Mouse (Mus musculus) ES-Bruce4 (cell line): ENCODE measurements around the gene Rnf34.
A peak's percentile ranks its signal among the peaks of the same experiment; 100 is the strongest.

Experiments
- CTCF ChIP-seq: IDR thresholded peaks from one replicate; pipeline ENCODE4 v1.8.1; 2011; ENCODE audit warnings: low read depth, low read length
- EP300 ChIP-seq: IDR thresholded peaks from 2 replicates; pipeline ENCODE4 v1.6.1; 2011; ENCODE audit warnings: low read depth, low read length; ENCODE audit not compliant: insufficient read depth
- POLR2A ChIP-seq: IDR thresholded peaks from one replicate; pipeline ENCODE4 v1.8.1; 2011; ENCODE audit warnings: low read length; ENCODE audit not compliant: insufficient read depth

DNA sequence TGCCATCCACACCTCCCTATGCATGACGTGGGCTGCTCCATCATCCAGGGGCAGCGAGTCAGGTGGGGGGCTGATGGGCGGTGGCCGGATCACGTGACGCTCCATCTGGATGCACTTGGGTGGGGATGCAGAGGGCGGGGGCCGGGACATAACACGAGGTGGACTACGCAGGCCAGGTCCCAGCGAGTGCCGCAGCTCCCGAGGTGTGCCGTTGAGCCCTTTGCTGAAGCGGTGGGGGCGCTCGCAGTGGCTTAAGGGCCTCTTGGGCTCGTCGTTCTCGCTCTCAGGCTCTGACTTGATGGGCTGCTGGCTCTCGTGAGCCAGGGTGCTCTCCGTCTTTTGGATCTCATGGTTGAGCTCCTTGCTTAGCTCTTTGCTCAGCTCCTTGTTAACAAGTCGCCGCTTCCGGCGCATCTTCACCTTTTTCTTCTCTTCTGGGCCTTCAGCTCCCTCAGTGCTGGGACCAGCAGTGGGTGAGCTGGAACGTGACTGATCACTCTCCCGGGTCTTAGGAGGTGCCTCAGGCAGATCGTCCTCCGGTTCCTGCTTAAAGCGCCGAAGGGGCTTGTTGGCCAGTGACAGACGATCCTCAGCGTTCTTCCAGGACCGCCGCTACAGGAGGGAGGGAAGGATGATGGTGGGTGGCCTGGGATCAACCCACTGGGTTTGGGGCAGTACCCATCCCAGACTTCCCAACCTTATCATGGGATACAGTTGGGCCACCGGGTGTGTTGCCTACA, 30.6 kb downstream of the Rnf34 start:
- TF ChIP-seq CTCF = no peak
- TF ChIP-seq EP300 = peak; percentile 44; the same call in 1 of the 2 replicates
- no peak for TF ChIP-seq POLR2A
